Mouse (Mus musculus) lung, adult 2 months (tissue): Measurements from ENCODE around the gene Sec14l5.

Experiments
- CTCF ChIP-seq: fragments of 200-500 bp; IDR thresholded peaks from 2 replicates; pipeline ENCODE4 v1.5.1; 2011; ENCODE audit warnings: mild to moderate bottlenecking, low read length, control low read depth; ENCODE audit not compliant: insufficient read depth
- POLR2A ChIP-seq: fragments of 200-500 bp; IDR thresholded peaks from 2 replicates; pipeline ENCODE4 v1.6.1; 2011; ENCODE audit warnings: low read depth, mild to moderate bottlenecking, control low read depth, low read length, borderline replicate concordance; ENCODE audit errors: extremely low read depth

- TF ChIP-seq POLR2A (no peak), CTCF (no peak)
Measured at GRCm38 (mm10) chr16:5139741-5140140, 7.2 kb upstream of the Sec14l5 start.
